Mouse (Mus musculus): Measurements from ENCODE around the gene Itga5.
A peak's percentile ranks its signal among the peaks of the same experiment; 100 is the strongest.

Gene Itga5

GRCm38 (mm10) chr15:103313495-103314095 lies 53.0 kb downstream of the Itga5 start:
- no peak for DNase-seq (ENCODE audit: low spot score in 2 of 2)

GRCm38 (mm10) chr15:103310365-103310910 lies 56.1 kb downstream of the Itga5 start, which contains the start of gene Gpr84:
Gpr84 (minus strand) TSS chr15:103310612.
- DNase-seq (ENCODE audit: low spot score in 2 of 2) = no peak

- no peak for DNase-seq (ENCODE audit: low spot score in 2 of 2)
These were observed 57.5 kb downstream of the Itga5 start for GRCm38 (mm10) chr15:103308876-103309580.

GRCm38 (mm10) chr15:103308056-103308875 lies 58.3 kb downstream of the Itga5 start:
- no peak for DNase-seq (ENCODE audit: low spot score in 2 of 2)

- peak; percentile 89 to 93 for DNase-seq (ENCODE audit: low spot score in 2 of 2)
These were observed 59.4 kb downstream of the Itga5 start for GRCm38 (mm10) chr15:103307125-103307524.

- no peak for DNase-seq (ENCODE audit: low spot score in 2 of 2)
These were observed 60.5 kb downstream of the Itga5 start for GRCm38 (mm10) chr15:103305792-103306645.

GRCm38 (mm10) chr15:103305070-103305678 lies 61.4 kb downstream of the Itga5 start:
- DNase-seq (ENCODE audit: low spot score in 2 of 2) = peak; percentile 91 to 94

GRCm38 (mm10) chr15:103304616-103304969 lies 62.0 kb downstream of the Itga5 start:
- no peak for DNase-seq (ENCODE audit: low spot score in 2 of 2)

GRCm38 (mm10) chr15:103303916-103304615 lies 62.5 kb downstream of the Itga5 start:
- no peak for DNase-seq (ENCODE audit: low spot score in 2 of 2)

GRCm38 (mm10) chr15:103302341-103303021 lies 64.1 kb downstream of the Itga5 start:
- no peak for DNase-seq (ENCODE audit: low spot score in 2 of 2)

- DNase-seq (ENCODE audit: low spot score in 2 of 2) = no peak
These were observed 64.8 kb downstream of the Itga5 start for GRCm38 (mm10) chr15:103301547-103302340.

GRCm38 (mm10) chr15:103301046-103301445 lies 65.5 kb downstream of the Itga5 start:
- DNase-seq (ENCODE audit: low spot score in 2 of 2) = no peak

GRCm38 (mm10) chr15:103300560-103300959 lies 66.0 kb downstream of the Itga5 start:
- DNase-seq (ENCODE audit: low spot score in 2 of 2) = no peak

- no peak for DNase-seq (ENCODE audit: low spot score in 2 of 2)
These were observed 66.5 kb downstream of the Itga5 start for GRCm38 (mm10) chr15:103300067-103300471.

GRCm38 (mm10) chr15:103299644-103300043 lies 66.9 kb downstream of the Itga5 start:
- no peak for DNase-seq (ENCODE audit: low spot score in 2 of 2)

GRCm38 (mm10) chr15:103298861-103299616 lies 67.5 kb downstream of the Itga5 start:
- no peak for DNase-seq (ENCODE audit: low spot score in 2 of 2)

- DNase-seq (ENCODE audit: low spot score in 2 of 2) = no peak
These were observed 68.5 kb downstream of the Itga5 start for GRCm38 (mm10) chr15:103298026-103298425.

GRCm38 (mm10) chr15:103297313-103297712 lies 69.2 kb downstream of the Itga5 start:
- DNase-seq (ENCODE audit: low spot score in 2 of 2) = no peak
